Mouse (Mus musculus) erythroblast, embryonic 14.5 days (primary cell): ENCODE results near the gene Tmem265.

Experiments used
- GATA1 ChIP-seq: IDR thresholded peaks from 2 replicates; pipeline ENCODE4 v1.6.1; 2012; ENCODE audit warnings: low read length, inconsistent platforms, mixed read lengths
- TAL1 ChIP-seq: IDR thresholded peaks from 3 replicates; pipeline ENCODE4 v1.6.1; 2012; ENCODE audit warnings: low read length, inconsistent platforms, mixed read lengths

- TF ChIP-seq TAL1 (no peak), GATA1 (no peak)
These were observed 41.7 kb downstream of the Tmem265 start for GRCm38 (mm10) chr7:127602903-127603302.
